Mouse (Mus musculus): ENCODE measurements around the gene Lrrc8b. TPM values are rescaled to one million over a fixed set of nuclear protein-coding genes. Genes with fewer than 3 reads are reported as not detected.

The Lrrc8b gene
- total and polyA plus RNA-seq, 3 experiments: 7.4 to 14.0 TPM; not detected in 1

GRCm38 (mm10) chr5:105490211-105490610, 74.6 kb downstream of the Lrrc8b start:
- TF ChIP-seq USF2 (IDR thresholded peaks at IDR 0.05; ENCODE audit: borderline replicate concordance in 1 of 2, insufficient read depth in 1 of 2, low read depth in 1 of 2, low read length in 2 of 2): no peak
- TF ChIP-seq MAFK (IDR thresholded peaks at IDR 0.05; ENCODE audit: borderline replicate concordance, low read depth, low read length): no peak
- no peak for TF ChIP-seq EP300 (IDR thresholded peaks at IDR 0.05; ENCODE audit: low read depth in 1 of 2, low read length in 2 of 2)
- no peak for TF ChIP-seq MYC (IDR thresholded peaks at IDR 0.05; ENCODE audit: low read depth, low read length)
- TF ChIP-seq ZMIZ1 (IDR thresholded peaks at IDR 0.05; ENCODE audit: low read depth, low read length): no peak
- TF ChIP-seq MEF2A (IDR thresholded peaks at IDR 0.05; ENCODE audit: extremely low read depth, insufficient replicate concordance, low read depth, low read length, poor library complexity, severe bottlenecking): no peak
- TF ChIP-seq CHD1 (IDR thresholded peaks at IDR 0.05; ENCODE audit: low read depth, low read length): no peak
- no peak for TF ChIP-seq TAL1 (IDR thresholded peaks at IDR 0.05; ENCODE audit: low read length)
- TF ChIP-seq RCOR1 (IDR thresholded peaks at IDR 0.05; ENCODE audit: low read depth, low read length): no peak
- no peak for TF ChIP-seq MAZ (IDR thresholded peaks at IDR 0.05; ENCODE audit: low read depth, low read length)
- TF ChIP-seq GATA1 (IDR thresholded peaks at IDR 0.05; ENCODE audit: low read depth, low read length): no peak
- TF ChIP-seq POLR2AphosphoS5 (IDR thresholded peaks at IDR 0.05; ENCODE audit: borderline replicate concordance, low read depth, low read length): no peak
- TF ChIP-seq ZKSCAN1 (IDR thresholded peaks at IDR 0.05; ENCODE audit: low read depth, low read length): no peak
- TF ChIP-seq POLR2AphosphoS2 (IDR thresholded peaks at IDR 0.05; ENCODE audit: low read length): no peak
- TF ChIP-seq TCF12 (IDR thresholded peaks at IDR 0.05; ENCODE audit: low read depth, low read length): no peak

GRCm38 (mm10) chr5:105491389-105491788, 75.8 kb downstream of the Lrrc8b start:
- H3K27me3 ChIP-seq (ENCODE audit: control insufficient read depth in 1 of 2, insufficient read depth in 2 of 2, low read length in 2 of 2): no peaks in the 10 kb centered on the region
- no peaks in the 10 kb centered on the region for H3K79me2 ChIP-seq (ENCODE audit: control insufficient read depth, insufficient read depth, low read length, poor library complexity)
- peak; percentile 51 for DNase-seq (ENCODE audit: low read depth, low spot score)
- no peak overlapping the region for H3K4me3 ChIP-seq (ENCODE audit: control insufficient read depth in 1 of 2, insufficient read depth in 1 of 2, low read depth in 2 of 2, low read length in 2 of 2)
- H3K27ac ChIP-seq (ENCODE audit: control insufficient read depth, low read depth, low read length): no peak overlapping the region
- no peak overlapping the region for H3K9ac ChIP-seq (ENCODE audit: control insufficient read depth, low read depth, low read length, poor library complexity, severe bottlenecking)
- peaks cover 9 to 19% of the 10 kb centered on the region in 2 experiments for H3K4me1 ChIP-seq (ENCODE audit: control insufficient read depth in 1 of 2, insufficient read depth in 2 of 2, low read length in 2 of 2)
- H3K9me3 ChIP-seq (replicated peaks; ENCODE audit: insufficient read depth, low read length): no peaks in the 10 kb centered on the region
- TF ChIP-seq ZC3H11A (IDR thresholded peaks at IDR 0.05; ENCODE audit: low read depth, low read length) (peak; percentile 48), CTCF (IDR thresholded peaks at IDR 0.05 in 2 of 3, conservative IDR thresholded peaks at IDR 0.05 in 1 of 3; ENCODE audit: control insufficient read depth in 1 of 3, insufficient read depth in 1 of 3, low read depth in 2 of 3, low read length in 3 of 3, poor library complexity in 1 of 3, severe bottlenecking in 1 of 3) (peak in 2 of 3 experiments; percentile 42 to 59; a peak in 4 of 6 replicates), SMC3 (IDR thresholded peaks at IDR 0.05; ENCODE audit: low read depth, low read length) (peak; percentile 69), BHLHE40 (IDR thresholded peaks at IDR 0.05; ENCODE audit: borderline replicate concordance, low read depth, low read length) (no peak), NELFE (IDR thresholded peaks at IDR 0.05; ENCODE audit: low read depth, low read length) (no peak), RAD21 (IDR thresholded peaks at IDR 0.05; ENCODE audit: low read depth, low read length) (peak; percentile 47)
- H3K36me3 ChIP-seq (ENCODE audit: control insufficient read depth in 1 of 2, insufficient read depth in 2 of 2, low read length in 2 of 2): peaks cover 0 to 21% of the 10 kb centered on the region in 2 experiments; a peak in 2 of 4 replicates

More at GRCm38 (mm10) chr5:105490211-105490610, 74.6 kb downstream of the Lrrc8b start:
- Histone ChIP-seq H3K27me3 (ENCODE audit: control insufficient read depth in 1 of 2, insufficient read depth in 2 of 2, low read length in 2 of 2) (no peaks in the 10 kb centered on the region), H3K4me1 (ENCODE audit: control insufficient read depth in 1 of 2, insufficient read depth in 2 of 2, low read length in 2 of 2) (peaks cover 9 to 19% of the 10 kb centered on the region in 2 experiments), H3K27ac (ENCODE audit: control insufficient read depth, low read depth, low read length) (no peak overlapping the region), H3K36me3 (ENCODE audit: control insufficient read depth in 1 of 2, insufficient read depth in 2 of 2, low read length in 2 of 2) (peaks cover 0 to 18% of the 10 kb centered on the region in 2 experiments; a peak in 2 of 4 replicates), H3K79me2 (ENCODE audit: control insufficient read depth, insufficient read depth, low read length, poor library complexity) (no peaks in the 10 kb centered on the region), H3K4me3 (ENCODE audit: control insufficient read depth in 1 of 2, insufficient read depth in 1 of 2, low read depth in 2 of 2, low read length in 2 of 2) (no peak overlapping the region), H3K9ac (ENCODE audit: control insufficient read depth, low read depth, low read length, poor library complexity, severe bottlenecking) (no peak overlapping the region), H3K9me3 (replicated peaks; ENCODE audit: insufficient read depth, low read length) (no peaks in the 10 kb centered on the region)
- DNase-seq (ENCODE audit: low read depth, low spot score): no peak
